ENCODE assay signal across 9 mouse cellular contexts in the genomic region with DNA sequence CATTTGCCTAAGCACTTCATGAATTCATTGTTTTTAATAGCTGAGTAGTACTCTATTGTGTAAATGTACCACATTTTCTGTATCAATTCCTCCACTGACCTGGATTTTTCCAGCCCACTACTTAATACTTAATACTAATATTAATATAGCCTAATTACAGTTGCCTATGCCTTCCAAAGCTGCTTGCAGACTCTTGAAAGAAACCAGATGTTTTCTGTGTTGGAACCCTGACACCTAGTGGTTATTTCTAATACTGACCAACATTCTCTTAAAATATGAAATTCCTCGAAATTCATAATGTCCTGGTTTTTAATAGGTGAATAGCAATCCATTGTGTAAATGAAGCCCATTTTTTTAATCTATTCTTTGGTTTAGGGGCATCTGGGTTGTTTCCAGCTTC. TPM values are rescaled to one million over a fixed set of nuclear protein-coding genes. Genes with fewer than 3 reads are reported as not detected.
DNase-seq lines count a peak whose midpoint lies in the region; ATAC-seq and TF ChIP-seq lines count a peak whose summit lies in the region.
"Had no signal": no experiment of that assay in that cellular context is flagged by ENCODE, and none has a peak within 500 bp of the region (broad histone marks: within the 10 kb centered on the region; RNA-seq: fewer than 3 reads in every experiment).

No protein-coding gene starts in this region.

- POLR2A ChIA-PET in Patski (lab: Charles Lee), result no interaction called here

- intact Hi-C loops in left cerebral cortex, postnatal 14 days (cut with DNase I), result loop anchor here (2.0 to 5.0 kb wide), 2 partner anchors 317 to 754 kb away; no protein-coding TSS in a partner anchor

- no peak overlapping the region for H3K4me2 ChIP-seq in embryonic facial prominence, embryonic 14.5 days (ENCODE audit: low read depth, low read length)
- no peak overlapping the region for H3K4me2 ChIP-seq in midbrain, embryonic 15.5 days

- peak; percentile 6 to 33 for DNase-seq in left cerebral cortex, postnatal 14 days (ENCODE audit: low spot score in 2 of 2)
- DNase-seq in left cerebral cortex, adult 18-20 months (ENCODE audit: low spot score in 2 of 2), result no peak
- DNase-seq in Patski (ENCODE audit: low read depth, low spot score), result no peak
- peak; percentile 42 for DNase-seq in embryonic facial prominence, embryonic 14.5 days (ENCODE audit: low spot score)
- no peak for DNase-seq in right cerebral cortex, postnatal 36 days (ENCODE audit: low spot score in 2 of 2)
- DNase-seq in layer of hippocampus, adult 9-11 months, result no peak
- DNase-seq: adrenal gland, adult 8-10 months had no signal

- H3K27ac ChIP-seq in embryonic facial prominence, embryonic 14.5 days (replicated peaks; ENCODE audit: low read depth, low read length), result no peak overlapping the region
- H3K27ac ChIP-seq in midbrain, embryonic 15.5 days, result no peak overlapping the region

- ATAC-seq in Patski, result no peak
- no peak for ATAC-seq in embryonic facial prominence, embryonic 14.5 days (ENCODE audit: low read depth)
- peak; percentile 71; the same call in 1 of the 2 replicates for ATAC-seq in midbrain, embryonic 15.5 days (replicated peaks)

- in situ Hi-C loops in Patski (cut with MboI; ENCODE audit: low pct_unique_long_range_greater_than_20kb), result loop anchor here (5.0 to 25.0 kb wide), 5 partner anchors 307 to 1506 kb away; a partner anchor contains a TSS

- CTCF ChIA-PET in Patski (lab: Charles Lee), result interaction anchor here (0.8 to 1.6 kb wide), 6 partner anchors 10 to 1086 kb away, joined by 3 to 6 read pairs (median 3); no protein-coding TSS in a partner anchor

- H3K9ac ChIP-seq in embryonic facial prominence, embryonic 14.5 days (ENCODE audit: low read depth, low read length), result no peak overlapping the region
- H3K9ac ChIP-seq in midbrain, embryonic 15.5 days, result no peak overlapping the region

- WGBS in embryonic facial prominence, embryonic 14.5 days, result 24% methylated on average over 1 of the region's 1 CpGs
- WGBS in midbrain, embryonic 15.5 days, result 31% methylated on average over 1 of the region's 1 CpGs

- H3K4me3 ChIP-seq in embryonic facial prominence, embryonic 14.5 days (ENCODE audit: low read depth, low read length), result no peak overlapping the region
- no peak overlapping the region for H3K4me3 ChIP-seq in midbrain, embryonic 15.5 days
- H3K4me3 ChIP-seq: myocyte had no signal

- H3K36me3 ChIP-seq in embryonic facial prominence, embryonic 14.5 days (ENCODE audit: control insufficient read depth, insufficient read depth, low read length), result no peaks in the 10 kb centered on the region
- H3K36me3 ChIP-seq in midbrain, embryonic 15.5 days (replicated peaks), result no peaks in the 10 kb centered on the region

- H3K27me3 ChIP-seq in Patski, result no peaks in the 10 kb centered on the region
- H3K27me3 ChIP-seq in embryonic facial prominence, embryonic 14.5 days (replicated peaks; ENCODE audit: control insufficient read depth, insufficient read depth, low read length), result no peaks in the 10 kb centered on the region
- no peaks in the 10 kb centered on the region for H3K27me3 ChIP-seq in midbrain, embryonic 15.5 days (replicated peaks)

- no peaks in the 10 kb centered on the region for H3K9me3 ChIP-seq in embryonic facial prominence, embryonic 14.5 days (ENCODE audit: control insufficient read depth, low read length)
- no peaks in the 10 kb centered on the region for H3K9me3 ChIP-seq in midbrain, embryonic 15.5 days

- TF ChIP-seq CTCF in Patski (IDR thresholded peaks at IDR 0.05), result peak; percentile 47

- H3K4me1 ChIP-seq in embryonic facial prominence, embryonic 14.5 days (ENCODE audit: control insufficient read depth, insufficient read depth, low read length), result no peaks in the 10 kb centered on the region
- H3K4me1 ChIP-seq in midbrain, embryonic 15.5 days, result no peaks in the 10 kb centered on the region

RNA-seq across cellular contexts. Expression of a gene that starts 31.0 kb away (rescaled TPM):
- total RNA-seq in left cerebral cortex, postnatal 14 days (2021), result 10 to 100 TPM; 32.5 to 38.3 TPM
- total RNA-seq in left cerebral cortex, adult 18-20 months (2021), result 10 to 100 TPM; 76.9 to 79.5 TPM
- polyA plus RNA-seq in Patski (2021), result not detected
- 0.78 and 0.81 TPM in 2 replicates for polyA plus RNA-seq in embryonic facial prominence, embryonic 14.5 days (2014; fragmentation: Nextera tagmentation; extraction: Ambion mirVana)
- polyA plus RNA-seq in midbrain, embryonic 15.5 days (2015; fragmentation: Nextera tagmentation; extraction: Ambion mirVana), result 0.68 and 1.2 TPM in 2 replicates

Comparison
In these comparisons a context has a peak if more than half of its experiments do, and no peak if none do; other contexts are left out.
1. DNase-seq: peak in left cerebral cortex, postnatal 14 days (2 of 2) and embryonic facial prominence, embryonic 14.5 days (single experiment); none in left cerebral cortex, adult 18-20 months (0 of 2), Patski (single experiment), right cerebral cortex, postnatal 36 days (0 of 2) and layer of hippocampus, adult 9-11 months (single experiment).